Mouse (Mus musculus): Measurements from ENCODE around the gene Tomm34.
"Not testable (repeated sequence)": the region's sequence is repeated elsewhere in the genome, so short reads cannot be mapped to it uniquely, and the experiment has no call there.

The Tomm34 gene

GRCm38 (mm10) chr2:164076874-164077425 lies 6.0 kb upstream of the Tomm34 start:
- DNase-seq (ENCODE audit: low spot score in 2 of 2), result no peak

- DNase-seq (ENCODE audit: low spot score in 2 of 2), result no peak
Measured at GRCm38 (mm10) chr2:164075088-164075487, 4.1 kb upstream of the Tomm34 start.

DNA sequence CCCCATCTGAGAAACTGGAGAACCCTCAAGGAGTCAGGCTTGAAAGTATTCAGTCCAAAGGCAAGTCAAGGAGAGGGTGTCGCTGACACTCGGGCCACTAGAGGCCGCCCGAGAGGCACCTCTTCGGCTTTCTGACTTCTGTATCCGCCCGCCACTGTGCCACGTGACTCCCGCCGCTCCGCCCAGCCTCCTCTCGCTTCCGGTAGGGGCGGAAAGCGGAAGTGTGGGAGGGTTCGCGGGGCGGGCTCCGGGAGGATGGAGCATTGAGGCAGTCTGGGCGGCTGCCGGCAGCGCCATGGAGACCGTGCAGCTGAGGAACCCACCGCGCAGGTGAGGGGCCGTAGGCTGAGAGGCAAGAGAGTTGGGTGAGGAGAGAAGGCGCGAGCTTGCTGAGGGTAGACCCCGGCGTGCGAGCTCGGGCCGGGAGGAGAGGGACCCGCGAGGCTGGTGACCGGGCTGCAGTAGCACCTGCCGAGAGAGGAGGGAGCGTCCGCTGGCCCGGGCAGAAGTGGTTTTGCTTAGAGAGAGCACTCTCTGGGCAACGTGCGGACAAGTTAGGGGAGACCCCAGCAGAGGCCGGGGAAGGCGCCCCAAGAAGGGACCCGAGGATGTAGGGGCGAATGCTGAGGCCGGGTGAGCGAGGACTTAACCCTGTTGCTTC lies 3.1 kb upstream of the Tomm34 start:
- peak; percentile 91 to 98 for DNase-seq (ENCODE audit: low spot score in 2 of 2)

GRCm38 (mm10) chr2:164073120-164073519 lies 2.2 kb upstream of the Tomm34 start:
- DNase-seq (ENCODE audit: low spot score in 2 of 2), result no peak

- DNase-seq (ENCODE audit: low spot score in 2 of 2), result no peak
Measured at GRCm38 (mm10) chr2:164072109-164072508, 1.1 kb upstream of the Tomm34 start.

GRCm38 (mm10) chr2:164071437-164071820 lies 460 bp upstream of the Tomm34 start:
- DNase-seq (ENCODE audit: low spot score in 2 of 2), result not testable (repeated sequence)

- no peak for DNase-seq (ENCODE audit: low spot score in 2 of 2)
Measured at GRCm38 (mm10) chr2:164070142-164070764, 716 bp downstream of the Tomm34 start, which contains the start of gene Stk4. TSS of gene Stk4 (plus strand) at chr2:164070322.

- DNase-seq (ENCODE audit: low spot score in 2 of 2), result no peak
Measured at GRCm38 (mm10) chr2:164059634-164060235, 11.2 kb downstream of the Tomm34 start.

GRCm38 (mm10) chr2:164054671-164055070 lies 16.3 kb downstream of the Tomm34 start:
- DNase-seq (ENCODE audit: low spot score in 2 of 2), result no peak

DNA sequence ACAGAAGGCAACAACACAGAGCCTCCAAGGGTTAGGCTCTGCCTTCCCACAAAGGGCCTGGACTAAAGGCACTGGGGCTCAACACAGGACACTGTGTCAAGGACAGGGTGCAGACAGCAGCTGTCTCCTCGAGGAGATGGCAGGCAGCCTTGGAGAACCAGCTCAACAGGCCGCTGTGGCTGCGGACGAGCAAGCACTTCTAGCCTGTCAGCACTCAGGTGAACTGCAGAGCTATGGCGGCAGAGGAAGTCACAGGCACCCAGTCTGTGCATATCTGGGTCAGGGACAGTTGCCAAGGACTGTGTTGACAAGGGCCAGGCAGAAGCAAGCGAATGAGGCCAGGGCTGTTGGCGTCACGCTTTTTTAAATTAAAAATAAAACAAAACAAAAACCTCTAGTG lies 17.2 kb downstream of the Tomm34 start:
- DNase-seq (ENCODE audit: low spot score in 2 of 2), result no peak

DNA sequence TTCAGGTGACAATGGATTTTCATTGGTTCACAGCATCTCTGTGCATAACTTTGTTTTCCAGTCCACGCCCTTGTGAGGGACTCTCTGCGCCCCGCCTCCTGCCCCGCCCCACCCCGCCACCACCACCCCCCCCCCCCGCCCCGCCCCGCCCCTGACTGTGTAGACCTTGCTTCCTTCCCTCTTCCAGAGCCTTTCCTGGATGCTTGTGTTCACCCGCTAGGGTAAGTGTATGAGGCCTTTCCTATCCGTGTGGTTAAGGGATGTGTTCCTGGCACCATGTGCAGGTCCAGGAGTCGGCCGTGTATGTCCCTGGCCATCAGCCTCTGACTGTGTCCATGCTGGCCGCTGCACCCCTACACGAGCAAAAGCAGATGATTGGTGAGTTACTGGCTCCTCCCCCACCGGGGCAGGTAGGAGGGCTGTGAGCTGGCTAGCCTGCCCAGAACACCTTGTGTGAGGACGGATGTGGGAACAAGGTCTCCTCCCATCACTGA lies 23.7 kb downstream of the Tomm34 start:
- no peak for DNase-seq (ENCODE audit: low spot score in 2 of 2)

GRCm38 (mm10) chr2:164041523-164041922 lies 29.4 kb downstream of the Tomm34 start:
- DNase-seq (ENCODE audit: low spot score in 2 of 2), result no peak

GRCm38 (mm10) chr2:164040949-164041348 lies 30.0 kb downstream of the Tomm34 start:
- DNase-seq (ENCODE audit: low spot score in 2 of 2), result no peak

DNA sequence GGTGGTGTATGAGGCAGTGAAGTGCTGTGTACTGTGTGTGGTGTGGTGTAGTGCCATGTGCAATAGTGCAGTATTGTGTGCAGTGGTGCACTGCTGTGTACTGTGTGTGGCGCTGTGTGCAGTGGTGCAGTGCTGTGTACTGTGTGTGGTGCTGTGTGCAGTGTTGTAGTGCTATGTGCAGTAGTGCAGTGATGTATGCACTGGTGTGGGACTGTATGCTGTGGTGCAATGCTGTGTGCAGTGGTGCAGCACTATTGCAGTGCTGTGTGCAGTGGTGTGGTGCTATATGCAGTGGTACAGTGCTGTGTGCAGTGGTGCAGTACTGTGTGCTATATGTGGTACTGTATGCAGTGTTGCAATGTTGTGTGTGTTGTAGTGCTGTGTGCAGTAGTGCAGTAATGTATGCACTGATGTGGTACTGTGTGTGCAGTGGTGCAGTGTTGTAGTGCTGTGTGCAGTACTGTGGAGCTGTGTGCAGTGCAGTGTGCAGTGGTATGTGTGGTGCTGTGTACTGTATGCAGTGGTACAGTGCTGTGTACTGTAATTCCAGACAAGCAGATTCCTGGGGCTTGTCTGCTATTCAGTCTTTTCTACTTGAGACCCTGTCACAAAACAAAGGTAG lies 32.5 kb downstream of the Tomm34 start:
- no peak for DNase-seq (ENCODE audit: low spot score in 2 of 2)

- no peak for DNase-seq (ENCODE audit: low spot score in 2 of 2)
Measured at GRCm38 (mm10) chr2:164036520-164037019, 34.4 kb downstream of the Tomm34 start.

DNA sequence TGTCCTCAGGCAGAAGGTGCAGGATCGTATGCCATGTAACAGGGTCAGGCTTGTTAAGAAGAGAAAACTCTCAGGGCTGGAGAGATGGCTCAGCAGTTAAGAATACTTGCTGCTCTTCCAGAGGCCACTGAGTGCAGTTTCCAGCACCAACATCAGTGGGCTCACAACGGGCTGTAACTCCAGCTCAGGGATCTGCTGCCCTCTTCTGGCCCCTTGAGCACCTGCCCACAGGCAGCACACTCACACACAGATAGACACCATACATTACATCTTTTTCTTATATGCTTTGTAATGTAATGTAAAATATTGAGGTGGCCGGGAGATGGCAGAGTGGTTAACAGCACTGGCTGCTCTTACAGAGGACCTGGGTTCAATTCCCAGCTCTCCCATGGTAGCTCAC lies 38.0 kb downstream of the Tomm34 start:
- DNase-seq (ENCODE audit: low spot score in 2 of 2), result no peak

- DNase-seq (ENCODE audit: low spot score in 2 of 2), result no peak
Measured at GRCm38 (mm10) chr2:164031147-164031546, 39.8 kb downstream of the Tomm34 start.

GRCm38 (mm10) chr2:164025150-164025549 lies 45.8 kb downstream of the Tomm34 start, which contains the start of gene Pabpc1l:
TSS of gene Pabpc1l (plus strand) at chr2:164025450.
- DNase-seq (ENCODE audit: low spot score in 2 of 2), result no peak

- DNase-seq (ENCODE audit: low spot score in 2 of 2), result no peak
Measured at GRCm38 (mm10) chr2:164022104-164022503, 48.9 kb downstream of the Tomm34 start.

GRCm38 (mm10) chr2:164019943-164020342 lies 51.0 kb downstream of the Tomm34 start:
- no peak for DNase-seq (ENCODE audit: low spot score in 2 of 2)

DNA sequence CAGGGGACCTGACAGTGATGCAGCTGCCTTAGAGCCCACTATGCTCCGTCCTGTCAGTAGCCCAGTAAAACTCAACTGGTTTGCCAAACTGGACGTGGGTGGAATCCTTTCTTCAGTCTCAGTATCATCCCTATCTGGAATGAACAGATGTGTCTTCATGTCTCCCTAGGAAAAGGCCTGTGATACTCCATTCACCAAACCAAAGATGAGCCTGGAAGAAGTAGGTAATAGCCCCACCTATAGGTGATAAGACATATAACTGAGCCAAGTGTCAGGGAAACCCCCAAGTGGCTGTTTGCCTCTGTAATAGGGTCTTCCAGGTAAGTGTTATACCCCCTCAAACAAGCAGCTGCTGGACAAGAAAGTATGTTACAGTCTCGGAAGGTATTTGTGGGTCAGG lies 52.1 kb downstream of the Tomm34 start:
- no peak for DNase-seq (ENCODE audit: low spot score in 2 of 2)

DNA sequence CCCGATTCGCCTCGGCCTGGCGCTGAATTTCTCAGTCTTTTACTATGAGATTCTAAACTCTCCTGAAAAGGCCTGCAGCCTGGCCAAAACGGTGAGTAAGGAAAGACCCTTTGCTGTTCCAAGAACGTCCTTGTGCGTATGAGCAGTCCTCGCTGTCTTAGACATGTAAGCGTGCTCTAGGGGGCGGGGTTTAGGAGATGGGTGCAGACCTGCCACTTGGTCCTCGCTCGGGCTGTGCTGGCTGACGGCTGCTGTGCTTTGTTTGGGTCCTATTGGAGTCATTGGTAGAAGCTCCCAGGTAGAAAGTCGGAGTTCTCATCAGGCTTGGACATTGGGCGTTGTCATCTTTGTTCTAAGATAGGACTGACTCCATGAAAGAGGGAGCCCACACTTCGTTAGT lies 55.7 kb downstream of the Tomm34 start:
- DNase-seq (ENCODE audit: low spot score in 2 of 2), result no peak

All from left cerebral cortex, adult 9 months (tissue).